Mouse (Mus musculus): ENCODE results near the gene Dalrd3. TPM values are rescaled to one million over a fixed set of nuclear protein-coding genes. Genes with fewer than 3 reads are reported as not detected.

The Dalrd3 gene
- polyA plus RNA-seq, 1 experiment from 2014 or later = 263 TPM

- ATAC-seq (ENCODE audit: low FRiP score, low TSS enrichment) = no peak; the same call in 1 of the 2 replicates
- peak; percentile 64 for DNase-seq
- Histone ChIP-seq H3K27me3 (ENCODE audit: control insufficient read depth, insufficient read depth, low read length) (no peaks in the 10 kb centered on the region), H3K36me3 (ENCODE audit: control insufficient read depth, insufficient read depth, low read length) (peaks cover 51% of the 10 kb centered on the region), H3K4me2 (ENCODE audit: low read length) (peak overlapping the region; percentile 91), H3K9ac (replicated peaks; ENCODE audit: low read length) (peak overlapping the region; percentile 94), H3K27ac (replicated peaks; ENCODE audit: low read depth, low read length) (peak overlapping the region; percentile 98), H3K4me3 (replicated peaks; ENCODE audit: low read depth, low read length) (peak overlapping the region; percentile 77), H3K9me3 (ENCODE audit: control insufficient read depth, low read length) (no peaks in the 10 kb centered on the region), H3K4me1 (ENCODE audit: control insufficient read depth, insufficient read depth, low read length) (peaks cover 51% of the 10 kb centered on the region)
- under 1% methylated on average over 24 of the region's 24 CpGs for WGBS
Measured at GRCm38 (mm10) chr9:108577934-108578544, 8.4 kb downstream of the Dalrd3 start.

- 4% methylated on average over 51 of the region's 51 CpGs for WGBS
- H3K4me2 ChIP-seq (ENCODE audit: low read length) = peak within 1 kb of the TSS; percentile 91
- peak within 1 kb of the TSS; percentile 98 for H3K27ac ChIP-seq (replicated peaks; ENCODE audit: low read depth, low read length)
- H3K36me3 ChIP-seq (ENCODE audit: control insufficient read depth, insufficient read depth, low read length) = peaks cover 44% of the 10 kb centered on the region
- H3K27me3 ChIP-seq (ENCODE audit: control insufficient read depth, insufficient read depth, low read length) = no peaks in the 10 kb centered on the region
- H3K4me1 ChIP-seq (ENCODE audit: control insufficient read depth, insufficient read depth, low read length) = peaks cover 51% of the 10 kb centered on the region
- ATAC-seq (ENCODE audit: low FRiP score, low TSS enrichment) = peak; percentile 97
- DNase-seq = peak; percentile 98
- peak within 1 kb of the TSS; percentile 94 for H3K9ac ChIP-seq (replicated peaks; ENCODE audit: low read length)
- H3K4me3 ChIP-seq (replicated peaks; ENCODE audit: low read depth, low read length) = peak within 1 kb of the TSS; percentile 77
- no peaks in the 10 kb centered on the region for H3K9me3 ChIP-seq (ENCODE audit: control insufficient read depth, low read length)
Measured at GRCm38 (mm10) chr9:108578545-108579343, 9.1 kb downstream of the Dalrd3 start, which contains the start of gene Wdr6. TSS of gene Wdr6 (minus strand) at chr9:108578739.

GRCm38 (mm10) chr9:108579344-108579690 lies 9.6 kb downstream of the Dalrd3 start:
- no peak for ATAC-seq (ENCODE audit: low FRiP score, low TSS enrichment)
- WGBS = 66% methylated on average over 5 of the region's 5 CpGs
- Histone ChIP-seq H3K4me3 (replicated peaks; ENCODE audit: low read depth, low read length) (peak overlapping the region; percentile 77), H3K27me3 (ENCODE audit: control insufficient read depth, insufficient read depth, low read length) (no peaks in the 10 kb centered on the region), H3K4me2 (ENCODE audit: low read length) (peak overlapping the region; percentile 91), H3K27ac (replicated peaks; ENCODE audit: low read depth, low read length) (peak overlapping the region; percentile 98), H3K36me3 (ENCODE audit: control insufficient read depth, insufficient read depth, low read length) (peaks cover 39% of the 10 kb centered on the region), H3K4me1 (ENCODE audit: control insufficient read depth, insufficient read depth, low read length) (peaks cover 46% of the 10 kb centered on the region), H3K9me3 (ENCODE audit: control insufficient read depth, low read length) (no peaks in the 10 kb centered on the region), H3K9ac (replicated peaks; ENCODE audit: low read length) (peak overlapping the region; percentile 94)
- no peak for DNase-seq

- H3K9me3 ChIP-seq (ENCODE audit: control insufficient read depth, low read length) = no peaks in the 10 kb centered on the region
- H3K4me1 ChIP-seq (ENCODE audit: control insufficient read depth, insufficient read depth, low read length) = peaks cover 37% of the 10 kb centered on the region
- peak; percentile 96 for DNase-seq
- peak overlapping the region; percentile 97 for H3K27ac ChIP-seq (replicated peaks; ENCODE audit: low read depth, low read length)
- WGBS = 2% methylated on average over 14 of the region's 14 CpGs
- H3K36me3 ChIP-seq (ENCODE audit: control insufficient read depth, insufficient read depth, low read length) = peaks cover 4% of the 10 kb centered on the region
- no peaks in the 10 kb centered on the region for H3K27me3 ChIP-seq (ENCODE audit: control insufficient read depth, insufficient read depth, low read length)
- peak; percentile 95 for ATAC-seq (ENCODE audit: low FRiP score, low TSS enrichment)
- peak overlapping the region; percentile 37; the same call in 1 of the 2 replicates for H3K9ac ChIP-seq (replicated peaks; ENCODE audit: low read length)
- H3K4me2 ChIP-seq (ENCODE audit: low read length) = peak overlapping the region; percentile 50
- peak overlapping the region; percentile 6 for H3K4me3 ChIP-seq (replicated peaks; ENCODE audit: low read depth, low read length)
Measured at GRCm38 (mm10) chr9:108587571-108588180, 18.0 kb downstream of the Dalrd3 start.

- WGBS = 70% methylated on average over 5 of the region's 5 CpGs
- Histone ChIP-seq H3K9me3 (ENCODE audit: control insufficient read depth, low read length) (no peaks in the 10 kb centered on the region), H3K9ac (replicated peaks; ENCODE audit: low read length) (no peak overlapping the region), H3K27ac (replicated peaks; ENCODE audit: low read depth, low read length) (peak overlapping the region; percentile 97), H3K27me3 (ENCODE audit: control insufficient read depth, insufficient read depth, low read length) (no peaks in the 10 kb centered on the region), H3K4me1 (ENCODE audit: control insufficient read depth, insufficient read depth, low read length) (peaks cover 37% of the 10 kb centered on the region), H3K36me3 (ENCODE audit: control insufficient read depth, insufficient read depth, low read length) (no peaks in the 10 kb centered on the region), H3K4me2 (ENCODE audit: low read length) (no peak overlapping the region), H3K4me3 (replicated peaks; ENCODE audit: low read depth, low read length) (no peak overlapping the region)
- DNase-seq (peak; percentile 72), ATAC-seq (ENCODE audit: low FRiP score, low TSS enrichment) (no peak)
Measured at GRCm38 (mm10) chr9:108589229-108589628, 19.5 kb downstream of the Dalrd3 start.

GRCm38 (mm10) chr9:108591462-108591861 lies 21.8 kb downstream of the Dalrd3 start:
- H3K4me2 ChIP-seq (ENCODE audit: low read length) = no peak overlapping the region
- H3K4me3 ChIP-seq (replicated peaks; ENCODE audit: low read depth, low read length) = no peak overlapping the region
- ATAC-seq (ENCODE audit: low FRiP score, low TSS enrichment) (no peak), DNase-seq (no peak)
- no peak overlapping the region for H3K27ac ChIP-seq (replicated peaks; ENCODE audit: low read depth, low read length)
- H3K4me1 ChIP-seq (ENCODE audit: control insufficient read depth, insufficient read depth, low read length) = peaks cover 37% of the 10 kb centered on the region
- H3K36me3 ChIP-seq (ENCODE audit: control insufficient read depth, insufficient read depth, low read length) = no peaks in the 10 kb centered on the region
- WGBS = 85% methylated on average over 4 of the region's 4 CpGs
- H3K27me3 ChIP-seq (ENCODE audit: control insufficient read depth, insufficient read depth, low read length) = no peaks in the 10 kb centered on the region
- no peaks in the 10 kb centered on the region for H3K9me3 ChIP-seq (ENCODE audit: control insufficient read depth, low read length)
- H3K9ac ChIP-seq (replicated peaks; ENCODE audit: low read length) = no peak overlapping the region

GRCm38 (mm10) chr9:108594354-108594753 lies 24.7 kb downstream of the Dalrd3 start:
- WGBS = 90% methylated on average over 3 of the region's 3 CpGs
- Histone ChIP-seq H3K4me1 (ENCODE audit: control insufficient read depth, insufficient read depth, low read length) (peaks cover 15% of the 10 kb centered on the region), H3K4me2 (ENCODE audit: low read length) (no peak overlapping the region), H3K27ac (replicated peaks; ENCODE audit: low read depth, low read length) (no peak overlapping the region), H3K9me3 (ENCODE audit: control insufficient read depth, low read length) (no peaks in the 10 kb centered on the region), H3K27me3 (ENCODE audit: control insufficient read depth, insufficient read depth, low read length) (no peaks in the 10 kb centered on the region), H3K36me3 (ENCODE audit: control insufficient read depth, insufficient read depth, low read length) (no peaks in the 10 kb centered on the region), H3K4me3 (replicated peaks; ENCODE audit: low read depth, low read length) (no peak overlapping the region), H3K9ac (replicated peaks; ENCODE audit: low read length) (no peak overlapping the region)
- ATAC-seq (ENCODE audit: low FRiP score, low TSS enrichment) (no peak), DNase-seq (no peak)

GRCm38 (mm10) chr9:108596998-108597764 lies 27.5 kb downstream of the Dalrd3 start, which contains the start of gene P4htm:
TSS of gene P4htm (minus strand) at chr9:108597667.
- Histone ChIP-seq H3K36me3 (ENCODE audit: control insufficient read depth, insufficient read depth, low read length) (no peaks in the 10 kb centered on the region), H3K4me3 (replicated peaks; ENCODE audit: low read depth, low read length) (peak within 1 kb of the TSS; percentile 68), H3K4me2 (ENCODE audit: low read length) (peak within 1 kb of the TSS; percentile 91), H3K9ac (replicated peaks; ENCODE audit: low read length) (peak within 1 kb of the TSS; percentile 81), H3K9me3 (ENCODE audit: control insufficient read depth, low read length) (no peaks in the 10 kb centered on the region), H3K27ac (replicated peaks; ENCODE audit: low read depth, low read length) (peak within 1 kb of the TSS; percentile 78), H3K4me1 (ENCODE audit: control insufficient read depth, insufficient read depth, low read length) (peaks cover 10% of the 10 kb centered on the region; the same call in 1 of the 2 replicates), H3K27me3 (ENCODE audit: control insufficient read depth, insufficient read depth, low read length) (no peaks in the 10 kb centered on the region)
- ATAC-seq (ENCODE audit: low FRiP score, low TSS enrichment) = peak; percentile 86
- peak; percentile 88 for DNase-seq
- WGBS = 2% methylated on average over 61 of the region's 69 CpGs

All from midbrain, embryonic 14.5 days (tissue).